Mouse (Mus musculus) liver, embryonic 14.5 days (tissue): ENCODE measurements around the gene Rpp30. TPM values are rescaled to one million over a fixed set of nuclear protein-coding genes. Genes with fewer than 3 reads are reported as not detected.

Experiments
- ATAC-seq: fragments of 200-750 bp; cut with Nextera tagmentation; 2 replicates; pipeline ENCODE4 v1.8.0; 2017; ENCODE audit warnings: moderate number of reproducible peaks, mild to moderate bottlenecking, moderate library complexity; ENCODE audit not compliant: insufficient read depth
- DNase-seq, 3 experiments: peaks; one replicate each; pipeline ENCODE4 v3.0.0-alpha.2; 2012 to 2013; ENCODE audit warnings: low read depth in 3 of 3, low spot score in 3 of 3
- H3K27ac ChIP-seq: fragments of 300-500 bp; sonication (generic); 2 replicates; pipeline ENCODE4 v1.5.1; 2014; ENCODE audit warnings: moderate library complexity, mild to moderate bottlenecking, control low read depth, inconsistent platforms
- H3K27me3 ChIP-seq: fragments of 300-500 bp; sonication (generic); 2 replicates; pipeline ENCODE4 v1.6.1; 2014; ENCODE audit warnings: mild to moderate bottlenecking, low read length, moderate library complexity; ENCODE audit not compliant: control insufficient read depth, insufficient read depth
- H3K36me3 ChIP-seq: fragments of 300-500 bp; sonication (generic); replicated peaks from 2 replicates; pipeline ENCODE4 v1.6.1; 2014; ENCODE audit warnings: low read depth; ENCODE audit not compliant: control insufficient read depth, insufficient read depth
- H3K4me1 ChIP-seq, 2 experiments: fragments of 200-500 bp in 1 of 2; fragments of 300-500 bp in 1 of 2; sonication (generic) in 1 of 2; replicated peaks; 2 replicates each; pipeline ENCODE4 v1.6.1; 2012 to 2014; ENCODE audit warnings: antibody characterized with exemption in 1 of 2, inconsistent platforms in 1 of 2, low read length in 1 of 2; ENCODE audit not compliant: control insufficient read depth in 2 of 2, insufficient read depth in 2 of 2
- H3K4me2 ChIP-seq: fragments of 300-500 bp; sonication (generic); 2 replicates; pipeline ENCODE4 v1.6.1; 2014; ENCODE audit warnings: low read depth, mild to moderate bottlenecking, control low read depth, moderate library complexity
- H3K4me3 ChIP-seq, 2 experiments: fragments of 200-500 bp in 1 of 2; fragments of 300-500 bp in 1 of 2; sonication (generic) in 1 of 2; 2 replicates each; pipeline ENCODE4 v1.5.1; 2012 to 2014; ENCODE audit warnings: low read depth in 2 of 2, low read length in 2 of 2, mild to moderate bottlenecking in 2 of 2, control low read depth in 1 of 2, inconsistent platforms in 1 of 2, moderate library complexity in 1 of 2; ENCODE audit not compliant: insufficient read depth in 1 of 2
- H3K9ac ChIP-seq: fragments of 300-500 bp; sonication (generic); replicated peaks from 2 replicates; pipeline ENCODE4 v1.6.1; 2014; ENCODE audit warnings: mild to moderate bottlenecking, control low read depth, moderate library complexity
- H3K9me3 ChIP-seq: fragments of 300-500 bp; sonication (generic); 2 replicates; pipeline ENCODE4 v1.6.1; 2016; ENCODE audit warnings: low read length, mixed read lengths; ENCODE audit not compliant: control insufficient read depth
- CTCF ChIP-seq: IDR thresholded peaks from 2 replicates; pipeline ENCODE4 v1.5.1; 2016; ENCODE audit warnings: antibody characterized with exemption, low read depth, control low read depth
- EP300 ChIP-seq: IDR thresholded peaks from 2 replicates; pipeline ENCODE4 v1.6.1; 2016; ENCODE audit warnings: antibody characterized with exemption, low read depth
- WGBS: fragments of 180-500 bp; shearing (Covaris S2); extraction: QIAGEN DNeasy Blood & Tissue Kit; methylation state at CpG from one replicate; pipeline ENCODE4 v1.1.7; 2014; ENCODE audit not compliant: insufficient replicate concordance; 5-methylcytosine and 5-hydroxymethylcytosine counted together
- polyA plus RNA-seq, 2 experiments: library from polyadenylated mRNA; depleted of rRNA in 1 of 2; stranded (reverse) in 1 of 2; unstranded in 1 of 2; fragments of >200 nt; fragmentation: Nextera tagmentation in 1 of 2; extraction: Ambion mirVana in 1 of 2; gene quantifications; 2 replicates each; pipeline versions ENCODE4 v1.2.1 to v1.2.3; 2012 to 2014

The Rpp30 gene
- polyA plus RNA-seq, 2 experiments: 16.2 to 46.0 TPM

DNA sequence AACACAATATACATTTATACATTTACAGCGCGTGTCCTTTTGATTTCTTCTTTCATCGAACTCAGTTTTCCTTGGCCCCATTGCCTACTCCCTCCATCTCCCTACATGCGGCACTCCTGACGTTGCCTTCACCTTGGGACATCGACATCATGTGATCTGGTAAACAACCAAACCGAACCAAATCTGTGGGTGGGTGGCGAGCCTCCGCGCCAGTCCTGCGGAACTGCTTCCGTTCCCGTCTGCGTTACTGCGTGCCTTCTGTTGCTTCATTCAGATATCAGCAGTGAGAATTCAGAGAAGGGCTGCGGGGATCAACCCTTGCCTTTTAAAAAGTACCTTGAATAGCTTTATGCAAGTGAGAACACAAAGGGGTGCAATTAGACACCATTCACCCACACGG is 28.5 kb downstream of the Rpp30 start:
- no peaks in the 10 kb centered on the region for H3K4me1 ChIP-seq
- DNase-seq (no peak), ATAC-seq (no peak)
- H3K27me3 ChIP-seq: no peaks in the 10 kb centered on the region
- no peaks in the 10 kb centered on the region for H3K9me3 ChIP-seq
- 61% methylated on average over 17 of the region's 17 CpGs for WGBS
- no peaks in the 10 kb centered on the region for H3K36me3 ChIP-seq
- no peak overlapping the region for H3K27ac ChIP-seq
- no peak overlapping the region for H3K4me2 ChIP-seq
- H3K4me3 ChIP-seq: no peak overlapping the region
- no peak overlapping the region for H3K9ac ChIP-seq
- TF ChIP-seq CTCF (no peak), EP300 (no peak)

DNA sequence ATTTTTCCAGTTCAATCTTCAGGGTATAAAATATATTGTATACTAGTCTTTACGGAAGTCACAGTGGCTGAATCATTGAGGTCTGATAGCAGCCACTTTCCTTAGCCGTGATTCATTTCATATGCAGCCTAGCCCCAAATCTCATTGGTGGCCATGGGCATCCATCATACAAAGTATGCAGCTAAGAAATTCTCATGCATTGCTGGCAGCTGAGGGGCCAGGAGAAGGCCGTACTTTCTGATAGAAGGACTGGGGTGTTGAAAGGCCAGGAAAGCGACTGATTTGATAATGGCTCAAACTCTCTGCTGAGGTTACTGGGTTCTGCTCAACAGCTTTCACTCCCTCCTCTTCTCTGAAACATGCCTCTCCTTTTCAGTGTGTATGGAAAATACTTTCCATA is 32.7 kb downstream of the Rpp30 start:
- no peak overlapping the region for H3K27ac ChIP-seq
- no peak for ATAC-seq
- H3K27me3 ChIP-seq: no peaks in the 10 kb centered on the region
- H3K4me1 ChIP-seq: no peaks in the 10 kb centered on the region
- no peak overlapping the region for H3K9ac ChIP-seq
- H3K4me2 ChIP-seq: no peak overlapping the region
- TF ChIP-seq CTCF: no peak
- no peak for TF ChIP-seq EP300
- DNase-seq: no peak
- H3K4me3 ChIP-seq: no peak overlapping the region
- H3K36me3 ChIP-seq: no peaks in the 10 kb centered on the region
- 64% methylated on average over 4 of the region's 4 CpGs for WGBS
- H3K9me3 ChIP-seq: no peaks in the 10 kb centered on the region

DNA sequence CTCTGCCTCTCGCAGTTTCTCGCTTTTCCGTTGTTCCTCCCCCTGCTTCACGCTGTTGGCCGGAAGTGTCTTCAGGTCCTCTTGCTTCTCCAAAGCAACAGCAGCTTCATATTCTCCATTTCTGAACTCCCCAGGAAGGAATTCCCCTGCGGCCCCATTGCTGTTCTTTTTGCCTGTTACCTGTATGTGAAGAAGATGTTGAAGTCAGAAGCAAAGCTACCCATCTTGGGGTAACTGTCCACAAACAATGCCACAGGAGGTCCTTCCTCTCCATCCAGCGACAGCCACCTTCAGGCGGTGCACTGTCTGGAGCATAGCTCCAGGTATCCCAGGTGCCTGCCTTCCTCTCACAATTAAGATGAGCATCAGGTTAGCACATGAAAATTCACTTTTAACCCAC is 35.7 kb downstream of the Rpp30 start:
- DNase-seq (no peak), ATAC-seq (no peak)
- Histone ChIP-seq H3K4me1 (no peaks in the 10 kb centered on the region), H3K27ac (no peak overlapping the region), H3K27me3 (no peaks in the 10 kb centered on the region), H3K9me3 (no peaks in the 10 kb centered on the region), H3K4me2 (no peak overlapping the region), H3K36me3 (no peaks in the 10 kb centered on the region), H3K4me3 (no peak overlapping the region), H3K9ac (no peak overlapping the region)
- 75% methylated on average over 8 of the region's 8 CpGs for WGBS
- TF ChIP-seq CTCF: no peak
- no peak for TF ChIP-seq EP300

DNA sequence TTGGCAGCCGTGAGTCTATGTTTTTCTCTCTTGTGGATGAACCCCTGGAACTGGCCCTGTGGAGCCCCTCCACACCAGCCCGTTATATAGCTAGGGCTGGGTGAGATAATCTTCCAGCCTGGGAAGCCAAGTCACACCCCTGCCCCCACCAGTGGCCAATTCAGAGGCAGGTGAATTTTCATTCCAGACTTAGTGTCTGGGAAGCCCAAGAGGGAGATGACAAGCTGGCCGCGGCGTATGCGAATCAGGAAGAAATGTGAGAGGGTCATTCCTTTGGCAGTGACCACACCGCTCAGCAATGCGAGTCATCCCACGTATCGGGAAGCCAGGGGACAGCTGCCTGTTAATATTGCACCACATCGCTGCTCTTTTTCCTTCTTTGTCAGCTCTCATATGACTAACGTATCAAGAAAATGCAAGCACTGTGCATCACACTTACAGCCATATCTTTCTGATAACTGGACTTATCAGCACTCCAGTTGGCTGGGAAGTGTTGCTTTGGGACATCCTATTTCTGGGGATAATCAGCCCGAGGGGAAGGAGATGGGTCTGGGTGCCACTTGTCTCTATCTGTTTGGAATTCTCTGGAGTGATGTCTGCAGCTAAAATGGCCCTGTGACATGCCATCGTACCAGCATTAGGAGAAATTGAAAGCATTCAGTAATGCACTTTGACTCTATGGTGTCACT is 36.4 kb downstream of the Rpp30 start, which contains the start of gene Ankrd1:
TSS of gene Ankrd1 (minus strand) at position 317 of the 689 bp plus-strand sequence.
- H3K9ac ChIP-seq: no peak within 1 kb of the TSS
- H3K4me3 ChIP-seq: no peak within 1 kb of the TSS
- DNase-seq (no peak), ATAC-seq (no peak)
- no peaks in the 10 kb centered on the region for H3K4me1 ChIP-seq
- no peaks in the 10 kb centered on the region for H3K36me3 ChIP-seq
- 52% methylated on average over 14 of the region's 14 CpGs for WGBS
- no peak within 1 kb of the TSS for H3K27ac ChIP-seq
- H3K9me3 ChIP-seq: no peaks in the 10 kb centered on the region
- TF ChIP-seq EP300: no peak
- no peak for TF ChIP-seq CTCF
- H3K4me2 ChIP-seq: no peak within 1 kb of the TSS
- no peaks in the 10 kb centered on the region for H3K27me3 ChIP-seq

DNA sequence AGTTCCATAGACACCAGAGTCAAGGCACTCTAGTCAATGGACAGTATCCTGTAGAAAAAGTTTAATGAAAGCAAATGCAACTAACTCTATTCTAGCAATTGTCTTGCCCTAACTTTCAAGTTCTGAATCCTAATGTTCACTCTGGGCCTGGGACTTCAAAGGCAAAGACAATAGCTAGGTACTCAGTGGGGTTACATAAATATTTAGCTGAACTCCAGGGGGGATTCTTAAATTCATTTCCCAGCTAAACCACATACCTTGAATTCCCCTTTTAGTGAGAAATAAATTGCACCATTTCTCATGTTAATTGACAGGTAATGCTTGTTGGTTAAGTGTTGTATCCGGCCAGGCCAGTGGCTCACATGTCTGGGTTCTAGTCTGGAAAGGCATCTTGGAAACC is 40.7 kb downstream of the Rpp30 start:
- no peaks in the 10 kb centered on the region for H3K4me1 ChIP-seq
- H3K27ac ChIP-seq: no peak overlapping the region
- TF ChIP-seq EP300: no peak
- no peaks in the 10 kb centered on the region for H3K27me3 ChIP-seq
- 44% methylated on average over 1 of the region's 1 CpGs for WGBS
- H3K4me2 ChIP-seq: no peak overlapping the region
- no peaks in the 10 kb centered on the region for H3K9me3 ChIP-seq
- no peak for DNase-seq
- H3K4me3 ChIP-seq: no peak overlapping the region
- no peak for ATAC-seq
- H3K36me3 ChIP-seq: no peaks in the 10 kb centered on the region
- H3K9ac ChIP-seq: no peak overlapping the region
